Mouse (Mus musculus) thymus, postnatal 14 days (tissue): Measurements from ENCODE around the gene Gpsm1.

Experiments used
- DNase-seq: peaks from one replicate; pipeline ENCODE4 v3.0.0; 2021

Gene Gpsm1

DNA sequence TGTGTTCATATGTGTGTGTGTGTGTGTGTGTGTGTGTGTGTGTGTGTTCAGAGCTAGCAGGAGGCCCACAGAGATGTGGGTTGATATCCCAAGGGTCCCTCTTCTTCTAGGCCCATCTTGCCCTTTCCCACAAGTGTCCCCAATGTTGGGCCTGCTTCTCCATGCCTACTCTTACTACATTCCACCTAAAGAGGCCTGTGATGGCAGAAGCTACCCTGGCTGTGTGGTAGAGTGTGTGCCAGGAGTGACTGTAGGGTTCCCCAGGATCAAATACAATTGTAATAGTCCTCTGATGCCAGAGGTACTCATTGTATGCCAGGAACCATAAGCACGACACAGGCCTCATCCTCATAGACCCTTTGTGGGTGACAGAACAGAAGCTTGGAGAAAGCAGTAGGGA lies 1.9 kb upstream of the Gpsm1 start:
- no peak for DNase-seq

DNA sequence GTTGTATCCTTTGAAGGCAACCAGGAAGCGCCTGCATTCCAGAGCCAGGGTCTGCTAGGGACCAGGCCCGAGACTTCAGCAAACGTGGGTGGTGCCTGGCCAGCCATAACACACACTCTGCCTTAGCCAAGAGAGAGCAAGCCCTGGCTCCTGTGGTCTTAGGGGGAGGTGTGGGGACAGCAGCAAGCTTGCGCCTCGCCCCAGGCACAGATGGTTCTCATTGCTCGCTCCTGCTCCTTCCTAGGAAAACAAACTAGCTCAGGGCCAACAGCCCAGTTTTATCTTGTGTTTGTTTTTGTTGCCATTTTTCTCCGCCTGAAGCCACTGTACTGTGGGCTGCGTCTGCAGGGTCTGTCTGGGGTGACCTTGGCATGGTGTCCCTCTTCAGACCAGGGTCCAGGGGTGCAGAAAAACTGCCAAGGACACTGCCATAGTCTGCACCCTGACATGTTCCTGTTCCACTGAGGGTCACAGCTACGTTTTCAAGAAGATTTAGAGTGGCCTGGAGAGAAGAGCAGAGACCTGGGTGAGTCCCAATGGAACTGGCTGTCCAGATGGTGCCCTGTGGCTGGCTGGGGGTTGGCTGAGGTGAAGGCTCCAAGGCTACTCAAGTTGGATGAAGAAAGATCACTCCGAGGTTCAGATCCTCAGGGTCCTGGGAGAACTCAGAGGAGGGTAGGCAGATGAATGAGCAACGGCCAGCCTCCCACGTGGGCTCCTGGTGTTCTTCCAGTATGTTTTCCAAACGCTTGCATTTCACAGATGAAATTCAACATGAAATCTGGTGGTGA lies 839 bp upstream of the Gpsm1 start:
- no peak for DNase-seq

DNA sequence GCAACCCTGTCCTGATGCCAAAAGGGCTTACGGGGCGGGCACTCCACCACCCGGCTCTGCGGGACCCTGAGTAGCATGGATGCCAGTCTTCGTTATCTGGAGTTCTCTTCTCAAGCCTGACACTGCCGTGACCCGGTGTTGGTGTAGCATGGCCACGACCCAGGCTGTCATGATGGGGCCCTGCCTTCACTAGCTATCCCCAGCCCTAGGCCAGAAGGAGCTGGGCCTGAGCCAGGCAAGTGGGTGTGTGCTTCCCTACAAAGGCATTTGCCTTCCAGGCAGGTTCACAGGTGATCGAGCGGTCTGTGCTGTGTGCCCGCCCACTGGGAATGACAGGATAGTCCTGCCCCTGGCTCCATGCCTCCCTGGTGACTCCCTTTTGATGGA lies 603 bp downstream of the Gpsm1 start:
- DNase-seq: no peak

DNA sequence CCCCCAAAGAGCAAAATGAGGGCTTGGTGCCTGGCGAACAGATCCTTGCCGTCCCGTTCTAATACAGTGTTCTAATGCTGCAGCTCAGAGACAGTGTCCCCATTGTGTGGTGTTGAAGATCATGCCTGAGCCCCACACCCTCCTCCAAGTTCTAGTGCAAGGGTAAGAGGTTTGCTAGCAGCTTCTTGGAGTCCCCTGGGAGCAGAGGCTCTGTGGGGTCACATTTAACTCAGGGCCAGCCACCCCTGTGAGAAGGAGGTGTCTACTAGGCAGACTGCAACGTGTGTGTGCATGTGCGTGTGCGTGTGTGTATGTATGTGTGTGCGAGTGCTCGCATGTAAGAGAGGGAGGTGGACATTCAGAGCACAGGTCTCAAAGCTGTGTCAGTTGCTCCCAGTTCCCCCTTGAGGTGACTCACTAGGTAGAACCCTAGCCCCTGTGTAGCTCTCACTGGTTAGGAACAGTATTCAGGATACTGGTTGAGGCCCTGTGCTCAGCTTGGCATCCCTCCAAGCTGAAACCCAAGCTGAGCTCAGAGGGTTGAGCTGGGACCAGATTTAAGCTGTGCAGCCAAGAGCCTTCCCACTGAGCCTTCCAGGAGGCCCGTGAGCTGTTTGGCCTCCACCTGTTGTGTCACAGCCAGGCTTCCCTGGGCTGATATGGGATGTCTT lies 1.4 kb downstream of the Gpsm1 start:
- no peak for DNase-seq

DNA sequence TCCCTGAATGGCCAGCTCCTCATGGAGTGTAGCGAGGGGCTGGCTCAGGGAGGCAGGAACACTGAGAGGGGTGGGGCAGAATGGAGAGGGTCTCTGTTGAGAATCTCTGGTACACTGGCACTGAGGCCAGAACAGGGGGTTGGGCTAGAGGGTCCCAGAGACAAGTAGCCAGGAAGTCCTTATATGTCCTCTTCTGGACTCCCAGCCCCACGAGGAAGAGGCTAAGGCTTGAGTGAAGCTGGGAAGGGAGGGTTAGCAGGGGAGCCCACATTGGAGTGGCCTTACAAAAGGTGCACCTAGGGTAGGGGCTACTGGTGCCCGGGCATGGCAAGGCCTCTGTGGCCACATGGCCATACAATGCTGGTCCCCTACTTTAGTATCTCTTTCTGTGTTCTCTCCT lies 2.1 kb downstream of the Gpsm1 start:
- no peak for DNase-seq

DNA sequence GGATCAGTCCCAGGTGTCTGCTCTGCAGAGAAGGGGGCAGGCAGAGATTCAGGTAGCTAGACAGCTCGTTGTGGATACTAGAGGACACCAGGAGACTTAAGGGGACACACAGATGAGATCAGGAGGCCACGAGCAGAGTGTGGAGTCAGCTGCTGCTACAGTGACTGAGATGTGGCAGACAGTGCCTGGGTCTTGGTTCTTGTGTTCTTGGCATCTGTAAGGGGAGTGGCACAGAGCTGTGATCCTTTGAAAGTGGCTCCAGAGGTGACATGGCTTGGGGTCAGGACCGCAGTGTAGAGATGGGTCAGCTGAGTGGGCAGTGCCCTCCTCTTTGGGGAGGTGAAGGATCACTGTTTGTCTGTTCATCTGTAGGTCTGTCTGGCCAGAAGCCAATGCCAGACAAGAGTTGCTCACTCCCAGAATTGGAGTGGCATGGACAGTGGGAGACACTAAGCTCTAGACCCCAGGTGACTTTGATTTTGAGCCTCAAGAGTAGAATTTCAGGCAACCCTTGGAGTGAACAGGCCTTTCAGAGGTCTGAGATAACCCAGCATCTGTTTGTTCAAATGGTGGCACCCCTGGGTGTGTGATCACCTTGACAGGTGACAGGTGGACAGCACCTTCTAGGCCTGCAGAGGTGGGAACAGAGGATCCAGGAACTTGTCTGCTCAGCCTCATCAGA lies 2.8 kb downstream of the Gpsm1 start:
- DNase-seq: no peak

DNA sequence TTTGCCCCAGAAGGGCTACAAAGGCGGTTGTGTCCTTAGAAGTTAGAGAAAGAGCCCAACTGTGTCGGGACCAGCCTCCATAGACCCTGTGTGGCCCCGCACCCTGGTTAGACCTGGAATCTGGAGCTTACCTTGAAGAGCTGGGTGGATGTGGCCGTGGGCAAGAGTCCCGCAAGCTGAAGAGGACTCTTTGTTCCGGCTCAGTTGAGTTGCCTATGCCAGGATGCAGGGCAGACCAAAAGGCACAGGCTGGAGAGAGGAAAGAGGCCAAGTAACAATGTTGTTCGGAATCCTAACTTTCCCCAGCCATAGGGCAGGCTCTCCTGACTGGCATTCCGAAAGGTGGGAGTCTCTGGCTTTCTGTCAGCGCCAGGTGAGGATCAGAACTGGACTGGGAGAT lies 3.8 kb downstream of the Gpsm1 start:
- no peak for DNase-seq

DNA sequence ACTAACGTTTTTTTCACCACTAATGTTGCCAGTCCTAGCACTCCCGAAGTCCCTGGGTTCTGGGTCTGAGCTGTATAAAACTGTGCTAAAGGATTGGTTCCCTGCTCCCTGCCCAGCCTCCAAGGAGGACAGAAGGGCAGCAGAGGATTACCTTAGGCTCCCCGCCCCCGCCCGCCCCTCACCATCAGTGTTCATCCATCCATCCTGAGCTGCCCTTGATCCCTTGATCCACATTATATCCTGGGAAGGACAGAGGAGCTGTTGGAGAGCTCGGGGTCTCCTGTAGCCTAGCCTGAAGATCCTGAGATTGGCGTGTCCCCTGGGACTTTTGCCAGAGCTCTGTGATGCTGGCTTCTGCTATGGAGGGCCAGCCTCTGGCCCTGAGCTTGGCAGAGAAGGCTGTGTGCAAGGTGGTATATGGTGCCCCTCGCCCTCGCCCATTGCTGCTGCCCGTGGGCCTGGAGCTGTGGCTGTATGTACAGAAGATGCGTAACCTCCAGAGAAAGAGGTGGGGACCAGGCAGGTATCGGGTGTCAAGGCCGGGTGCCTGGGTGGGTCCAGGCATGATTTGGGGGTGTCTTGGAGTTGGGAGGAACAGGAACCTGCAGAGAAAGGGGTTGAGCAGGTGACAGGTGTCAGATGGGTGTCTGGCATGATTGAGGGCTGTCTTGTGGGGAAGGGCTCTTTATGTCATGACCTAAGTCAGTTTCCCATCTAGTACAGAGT lies 4.4 kb downstream of the Gpsm1 start:
- DNase-seq: no peak

DNA sequence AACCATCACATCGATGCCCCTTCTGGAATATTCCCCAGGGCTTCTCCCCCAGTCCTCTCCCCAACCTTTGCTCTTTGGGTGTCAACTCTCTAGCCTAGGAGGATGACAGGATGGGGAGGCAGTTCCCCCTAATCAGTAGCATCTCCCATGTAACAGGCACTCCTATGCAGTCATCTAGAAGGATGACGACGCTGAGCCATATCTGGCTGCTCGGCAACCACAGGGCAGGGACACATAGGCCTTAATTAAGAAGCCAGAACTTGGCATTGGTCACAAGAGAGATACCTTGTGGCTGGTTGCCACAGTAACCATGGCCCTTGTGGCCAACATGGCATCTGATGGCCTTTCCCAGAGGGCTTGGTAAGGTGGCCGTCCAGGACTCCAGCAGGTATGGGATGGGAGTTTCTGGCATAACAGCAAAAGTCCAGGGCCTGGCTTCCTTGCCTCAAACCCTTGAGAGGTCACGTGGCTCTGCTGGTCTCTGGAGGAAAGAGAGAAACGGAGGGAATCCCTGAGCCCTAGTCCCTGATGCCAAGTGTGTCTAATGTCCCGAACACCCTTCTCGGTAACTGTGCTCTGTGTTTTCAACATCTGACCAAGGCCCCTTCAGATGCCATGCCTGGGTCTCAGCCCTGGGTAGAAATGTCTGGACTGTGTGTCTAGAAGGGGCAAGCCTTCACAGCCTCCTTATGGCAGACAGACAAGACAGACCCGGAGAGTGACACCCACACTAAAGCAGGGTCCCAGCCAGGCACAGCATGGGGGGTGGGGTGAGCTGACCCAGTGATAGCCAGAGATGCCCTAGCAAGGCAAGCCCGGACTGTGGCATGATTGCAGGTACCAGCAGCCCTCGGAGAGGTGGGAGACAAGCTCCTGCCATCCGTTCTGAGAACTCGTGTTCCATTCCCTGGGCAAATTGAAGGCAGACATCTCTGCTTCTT lies 5.2 kb downstream of the Gpsm1 start:
- no peak for DNase-seq

DNA sequence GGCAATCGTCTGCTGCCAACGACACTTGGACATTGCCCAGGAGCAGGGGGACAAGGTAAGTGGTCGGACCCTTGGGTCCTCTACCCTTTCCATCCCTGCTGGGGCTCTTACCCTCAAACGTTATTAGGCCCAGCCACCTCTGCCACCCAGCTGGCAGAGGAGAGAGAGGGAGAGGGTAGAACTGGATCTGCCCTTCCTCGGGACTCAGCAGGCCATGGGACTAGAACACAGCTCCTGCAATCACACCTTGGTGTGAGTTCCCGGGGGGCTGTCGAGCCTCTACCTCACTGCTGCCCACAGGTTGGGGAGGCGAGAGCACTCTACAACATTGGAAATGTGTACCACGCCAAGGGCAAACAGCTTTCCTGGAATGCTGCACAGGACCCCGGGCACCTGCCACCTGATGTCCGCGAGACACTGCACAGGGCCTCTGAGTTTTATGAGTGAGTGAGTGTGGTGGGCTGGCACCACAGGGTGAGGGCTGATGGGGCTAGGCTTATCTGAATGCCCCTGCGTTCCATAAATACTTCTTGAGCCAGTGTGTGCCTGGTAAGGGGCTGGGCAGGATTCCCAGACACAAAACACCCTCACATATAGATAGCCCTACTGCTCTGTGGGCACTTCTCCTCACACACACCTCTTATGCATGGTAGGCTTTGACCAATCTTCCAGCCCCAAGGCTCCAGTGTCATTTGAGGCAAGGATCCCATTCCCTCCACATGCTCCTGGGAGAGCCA lies 8.4 kb downstream of the Gpsm1 start:
- no peak for DNase-seq

DNA sequence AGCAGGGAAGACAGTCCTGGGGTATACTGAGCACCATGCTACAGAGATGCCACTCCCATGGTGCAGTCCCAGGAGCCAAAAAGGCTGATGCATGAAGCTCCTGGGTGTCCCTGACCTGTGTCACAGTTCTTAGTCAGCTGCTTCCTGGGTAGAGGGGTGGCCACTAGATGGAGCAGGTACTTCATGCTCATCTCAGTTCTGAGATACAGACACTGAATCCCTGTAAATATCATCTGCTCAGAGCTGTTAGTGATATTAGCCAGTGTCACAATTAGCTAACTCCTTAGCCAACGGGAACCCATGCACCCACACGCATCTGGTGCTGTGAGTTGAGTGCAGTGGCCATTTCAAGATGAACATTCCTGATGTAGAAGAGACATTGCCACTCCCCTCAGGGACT lies 9.6 kb downstream of the Gpsm1 start:
- peak; percentile 68 for DNase-seq

DNA sequence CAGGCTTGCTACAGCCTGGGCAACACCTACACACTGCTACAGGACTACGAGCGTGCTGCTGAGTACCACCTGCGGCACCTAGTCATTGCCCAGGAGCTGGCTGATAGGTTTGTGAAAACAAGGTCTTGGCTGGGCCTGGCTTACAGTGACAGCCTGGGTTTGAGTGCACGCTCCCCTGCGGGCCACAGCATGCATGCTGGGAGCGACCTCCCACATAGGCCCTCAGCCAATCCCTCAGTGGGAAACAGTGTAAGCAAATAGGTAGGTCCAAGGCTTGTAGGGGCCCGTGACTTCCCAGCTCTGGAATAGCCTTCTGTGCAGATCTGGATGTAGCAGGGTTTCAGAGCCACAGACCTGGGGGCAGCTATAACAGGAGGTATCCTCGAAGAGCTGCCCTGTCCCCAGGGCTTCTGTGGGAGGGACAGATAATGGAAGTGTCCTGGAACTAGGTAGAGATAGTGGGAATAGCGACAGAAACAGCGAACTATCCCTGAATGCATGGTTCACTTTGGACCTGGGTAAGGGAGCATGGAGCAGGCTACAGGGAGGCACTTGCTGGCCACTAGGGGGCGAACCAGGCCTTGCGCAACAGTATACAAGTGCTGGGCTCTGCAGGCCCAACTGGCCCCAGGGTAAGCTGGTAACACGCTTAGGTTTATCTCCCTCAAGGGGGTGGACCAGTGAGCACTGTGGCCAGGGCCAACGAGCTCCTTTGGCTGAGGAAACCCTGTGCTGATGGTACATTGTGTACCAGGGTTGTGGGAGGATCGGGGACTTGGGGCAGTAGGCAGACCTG lies 10.3 kb downstream of the Gpsm1 start:
- DNase-seq: peak; percentile 68

DNA sequence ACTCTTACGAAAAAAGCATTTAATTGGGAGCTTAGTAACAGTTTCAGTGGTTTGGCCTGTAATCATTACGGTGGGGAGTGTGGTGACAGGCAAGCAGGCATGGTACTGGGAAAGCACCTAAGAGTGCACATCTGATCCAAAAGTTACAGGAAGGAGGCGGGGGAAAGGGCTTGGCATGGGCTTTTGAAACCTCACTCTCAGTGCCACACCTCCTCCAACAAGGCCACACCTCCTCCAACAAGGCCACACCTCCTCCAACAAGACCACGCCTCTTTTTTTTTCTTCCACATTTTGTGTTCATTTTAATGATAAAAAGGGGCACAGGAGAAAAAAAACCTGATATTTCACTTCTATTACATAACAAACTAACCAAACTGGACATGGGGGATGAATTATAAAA lies 12.5 kb downstream of the Gpsm1 start:
- no peak for DNase-seq

DNA sequence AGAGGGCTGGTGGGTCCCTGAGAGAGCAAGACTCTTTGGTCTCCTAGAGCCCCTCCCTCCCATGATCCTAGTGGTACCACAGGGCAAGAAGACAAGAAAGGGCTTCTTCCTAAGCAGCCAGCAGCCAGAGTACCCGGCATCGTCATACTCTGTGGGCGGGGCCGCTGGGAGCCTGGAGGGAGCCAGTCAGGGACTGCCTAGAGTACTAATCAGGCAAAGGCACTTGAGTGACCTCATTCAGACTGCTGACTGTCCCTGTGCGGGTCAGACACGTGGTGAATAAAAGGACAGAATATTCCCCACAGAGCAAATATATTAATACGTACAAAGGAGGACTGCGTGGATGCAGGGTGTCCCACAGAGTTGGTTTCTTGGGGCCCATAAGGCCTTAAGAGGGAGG lies 14.1 kb downstream of the Gpsm1 start:
- DNase-seq: no peak

DNA sequence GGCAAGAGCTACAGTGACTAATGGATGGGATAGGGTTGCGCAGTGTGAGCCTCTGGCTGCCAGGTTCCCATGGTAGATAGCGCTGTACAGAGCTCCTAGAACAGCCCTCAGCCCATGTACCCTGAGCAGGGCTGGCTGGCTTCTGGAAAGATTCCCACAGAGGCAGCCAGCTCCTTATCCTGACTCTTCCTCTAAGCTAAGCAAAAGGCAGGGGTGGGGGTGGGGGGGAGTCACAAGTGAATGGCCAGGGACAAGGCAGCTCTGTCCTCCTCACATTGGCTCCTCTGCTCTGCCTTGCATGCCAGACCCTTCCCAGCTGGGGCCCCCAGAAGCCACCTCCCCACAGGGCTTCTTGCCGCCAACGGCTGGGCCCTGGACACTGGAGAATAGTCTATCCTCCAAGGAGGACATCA lies 14.7 kb downstream of the Gpsm1 start:
- DNase-seq: no peak

DNA sequence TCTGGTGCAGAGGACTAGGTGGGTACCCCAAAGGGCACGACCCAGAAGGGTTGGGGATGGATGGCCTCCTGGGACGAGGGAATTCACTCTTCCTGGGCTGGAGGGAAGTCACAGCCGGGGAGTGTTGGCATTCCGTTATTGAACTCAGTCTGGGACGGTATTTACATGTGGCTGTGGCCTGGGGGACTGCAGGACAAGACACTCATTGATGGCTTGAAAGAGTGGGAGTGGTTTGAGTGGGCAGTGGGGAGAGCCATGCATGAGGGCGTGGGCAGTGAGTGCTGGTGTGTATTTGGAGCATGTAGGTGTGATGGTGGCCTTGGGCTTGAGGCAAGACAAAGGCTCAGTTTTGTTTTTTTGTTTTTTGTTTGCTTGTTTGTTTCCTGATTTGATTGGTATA lies 15.4 kb downstream of the Gpsm1 start:
- no peak for DNase-seq

DNA sequence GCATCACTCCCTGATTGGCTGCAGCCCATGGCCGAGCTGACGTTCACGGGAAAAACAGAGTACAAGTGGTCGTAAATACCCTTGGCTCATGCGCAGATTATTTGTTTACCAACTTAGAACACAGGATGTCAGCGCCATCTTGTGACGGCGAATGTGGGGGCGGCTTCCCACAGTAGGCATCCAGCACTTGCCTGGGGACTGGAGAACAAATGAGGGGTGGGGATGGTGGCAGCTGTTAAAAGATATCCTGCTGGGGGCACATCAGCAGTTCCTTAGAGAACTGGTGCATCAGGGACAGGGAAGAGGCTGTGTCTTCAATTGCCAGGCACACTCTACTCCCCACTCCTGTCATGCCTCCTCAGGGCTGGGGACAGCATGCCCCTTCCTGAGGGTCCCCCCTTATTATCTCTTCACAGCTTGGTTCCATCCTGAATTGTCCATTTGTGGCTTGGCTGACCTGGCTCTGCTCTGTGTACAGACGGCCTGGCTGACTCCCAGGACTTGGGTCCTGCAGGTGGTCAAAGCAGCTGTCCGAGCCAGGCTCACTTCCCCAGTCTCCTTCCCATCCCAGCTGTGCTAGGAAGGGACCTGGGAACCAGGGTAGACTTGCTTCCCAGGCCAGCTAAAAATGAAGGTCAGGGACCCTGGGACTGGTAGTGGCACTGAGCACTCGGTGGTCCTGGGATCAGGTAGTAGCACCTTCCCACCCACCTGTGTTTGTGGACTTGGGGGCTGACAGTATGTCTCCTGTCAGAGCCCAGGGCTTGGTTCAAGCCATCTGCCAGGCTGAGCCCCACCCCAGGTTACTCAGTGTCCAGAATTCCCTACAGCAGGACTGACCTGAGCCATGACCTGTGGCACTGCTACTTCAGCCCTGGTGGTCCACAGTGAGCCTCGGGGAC lies 23.2 kb downstream of the Gpsm1 start:
- DNase-seq: no peak

DNA sequence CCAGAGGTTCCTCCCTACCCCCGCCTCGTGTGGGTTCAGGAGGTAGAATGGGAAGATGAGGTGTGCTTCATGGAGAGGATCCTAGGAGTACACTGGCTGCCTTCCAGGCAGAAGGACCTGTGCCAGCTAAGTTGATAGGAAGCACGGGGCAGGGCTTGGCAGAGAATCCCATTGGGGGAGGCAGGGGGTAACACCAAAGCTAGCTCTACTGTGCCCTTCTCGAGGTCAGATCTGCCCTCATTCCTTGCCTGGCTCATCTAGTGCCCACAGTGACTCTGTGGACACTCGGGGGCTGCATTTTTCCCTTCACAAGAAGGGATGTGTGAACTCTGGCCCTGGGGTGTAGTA lies 23.9 kb downstream of the Gpsm1 start:
- DNase-seq: no peak

DNA sequence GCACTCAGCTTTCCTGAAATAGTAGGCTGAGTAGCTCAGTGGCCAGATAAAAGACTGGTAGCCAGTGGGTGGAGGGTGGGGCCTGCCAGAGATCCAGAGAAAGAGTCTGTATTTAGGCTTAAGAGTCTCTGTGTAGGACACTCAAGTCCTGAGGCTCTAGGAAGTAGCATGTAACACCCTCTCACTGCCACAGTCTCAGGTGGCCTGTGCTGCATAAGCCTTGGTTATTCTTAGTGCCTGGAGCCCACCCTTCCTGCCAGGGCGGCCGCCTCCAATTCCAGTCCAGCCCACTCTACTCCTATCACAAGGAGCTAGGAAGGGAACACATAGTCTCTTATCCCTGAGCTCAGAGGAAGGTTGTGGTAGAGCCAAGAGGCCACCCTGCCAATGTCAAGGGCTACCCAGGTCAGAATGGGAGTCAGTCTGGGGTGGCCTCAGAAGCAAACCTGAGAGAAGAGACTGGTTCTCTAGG lies 26.2 kb downstream of the Gpsm1 start:
- DNase-seq: no peak

DNA sequence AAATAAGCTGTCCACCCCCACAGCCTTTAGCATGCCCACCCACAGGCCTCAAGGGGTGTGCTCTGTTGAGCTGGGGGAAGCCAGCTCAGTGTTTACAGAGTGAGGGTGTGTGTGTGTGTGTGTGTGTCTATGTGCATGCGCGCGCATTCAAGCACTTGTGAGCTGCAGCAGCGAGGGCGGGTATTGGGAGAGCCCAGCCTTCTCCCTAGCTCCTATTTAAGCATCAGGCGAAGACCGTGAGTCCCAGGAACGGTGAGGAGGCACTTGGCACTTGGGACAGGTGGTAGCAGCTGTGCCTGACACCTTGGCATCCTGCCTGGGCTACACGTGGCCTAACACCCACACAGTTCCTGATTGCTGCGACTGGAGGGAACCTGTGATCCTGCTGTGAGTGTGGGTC lies 26.7 kb downstream of the Gpsm1 start:
- no peak for DNase-seq
